In genomic region chr19:29523230-29523582, GRCm38 (mm10) we compare ENCODE assay signal across 8 mouse cellular contexts. TPM values are rescaled to one million over a fixed set of nuclear protein-coding genes. Genes with fewer than 3 reads are reported as not detected.
A peak's percentile ranks its signal among the peaks of the same experiment; 100 is the strongest.
DNase-seq lines count a peak whose midpoint lies in the region; ATAC-seq and TF ChIP-seq lines count a peak whose summit lies in the region.

No protein-coding gene starts in this region.

- no peak for TF ChIP-seq POLR2A in lung, adult 2 months (IDR thresholded peaks at IDR 0.05; ENCODE audit: borderline replicate concordance, extremely low read depth, low read depth, low read length)

- DNase-seq in lung, adult 2 months: no peak
- DNase-seq in lung, adult 18-20 months: no peak
- DNase-seq in embryo, embryonic 11 days: peak; percentile 81
- no peak for DNase-seq in midbrain, postnatal 0 days (ENCODE audit: low spot score)
- DNase-seq in natural killer cell, adult 2 months (ENCODE audit: low spot score in 2 of 2): no peak
- no peak for DNase-seq in cerebellum, postnatal 10 days
- DNase-seq in lung, postnatal 4 days: no peak

- no peaks in the 10 kb centered on the region for H3K9me3 ChIP-seq in hindbrain, embryonic 16.5 days (ENCODE audit: control insufficient read depth, low read length)
- H3K9me3 ChIP-seq in midbrain, postnatal 0 days (ENCODE audit: low read length): no peaks in the 10 kb centered on the region

- under 1% methylated on average over 9 of the region's 9 CpGs for WGBS in lung, adult 2 months
- 0% methylated on average over 9 of the region's 9 CpGs for WGBS in hindbrain, embryonic 16.5 days
- WGBS in midbrain, postnatal 0 days: under 1% methylated on average over 9 of the region's 9 CpGs

- H3K4me2 ChIP-seq in hindbrain, embryonic 16.5 days (ENCODE audit: low read length): peak overlapping the region; percentile 86
- H3K4me2 ChIP-seq in midbrain, postnatal 0 days (ENCODE audit: low read depth, low read length, poor library complexity, severe bottlenecking): peak overlapping the region; percentile 83

- no peaks in the 10 kb centered on the region for H3K36me3 ChIP-seq in hindbrain, embryonic 16.5 days (ENCODE audit: control insufficient read depth, insufficient read depth, low read length)
- no peaks in the 10 kb centered on the region for H3K36me3 ChIP-seq in midbrain, postnatal 0 days (ENCODE audit: insufficient read depth, low read length)

- TF ChIP-seq CTCF in lung, adult 2 months (IDR thresholded peaks at IDR 0.05; ENCODE audit: insufficient read depth, low read length): no peak
- TF ChIP-seq CTCF in midbrain, postnatal 0 days (IDR thresholded peaks at IDR 0.05): no peak

- H3K4me1 ChIP-seq in lung, adult 2 months (ENCODE audit: control insufficient read depth, insufficient read depth, low read length): peaks cover 9% of the 10 kb centered on the region
- peaks cover 14% of the 10 kb centered on the region for H3K4me1 ChIP-seq in hindbrain, embryonic 16.5 days (ENCODE audit: control insufficient read depth, insufficient read depth, low read depth, low read length)
- no peaks in the 10 kb centered on the region; the same call in 1 of the 2 replicates for H3K4me1 ChIP-seq in midbrain, postnatal 0 days (ENCODE audit: insufficient read depth, low read length)

- H3K4me3 ChIP-seq in lung, adult 2 months (replicated peaks; ENCODE audit: extremely low read depth, low read depth, low read length): peak overlapping the region; percentile 100
- H3K4me3 ChIP-seq in hindbrain, embryonic 16.5 days (ENCODE audit: low read length): peak overlapping the region; percentile 93
- H3K4me3 ChIP-seq in midbrain, postnatal 0 days (ENCODE audit: low read depth, low read length): peak overlapping the region; percentile 68

- peak overlapping the region; percentile 94; the same call in 1 of the 2 replicates for H3K27ac ChIP-seq in hindbrain, embryonic 16.5 days (ENCODE audit: low read depth, low read length)
- no peak overlapping the region for H3K27ac ChIP-seq in midbrain, postnatal 0 days (ENCODE audit: low read depth, low read length)

- no peak for ATAC-seq in hindbrain, embryonic 16.5 days
- no peak for ATAC-seq in midbrain, postnatal 0 days (ENCODE audit: low FRiP score)

- peak overlapping the region; percentile 95 for H3K9ac ChIP-seq in hindbrain, embryonic 16.5 days (ENCODE audit: low read depth, low read length)
- peak overlapping the region; percentile 86 for H3K9ac ChIP-seq in midbrain, postnatal 0 days (replicated peaks; ENCODE audit: low read length, poor library complexity, severe bottlenecking)

- H3K27me3 ChIP-seq in hindbrain, embryonic 16.5 days (replicated peaks; ENCODE audit: control insufficient read depth, insufficient read depth, low read length): no peaks in the 10 kb centered on the region
- no peaks in the 10 kb centered on the region for H3K27me3 ChIP-seq in midbrain, postnatal 0 days (ENCODE audit: insufficient read depth, low read length)

RNA-seq across cellular contexts. Expression of gene Ric1, which starts 1.1 kb away (rescaled TPM):
- 12.3 and 19.1 TPM in 2 replicates for polyA plus RNA-seq in lung, adult 2 months (2012; rRNA removed)
- polyA plus RNA-seq in hindbrain, embryonic 16.5 days (2015; fragmentation: Nextera tagmentation; extraction: Ambion mirVana): 10.2 and 10.6 TPM in 2 replicates
- 37.4 and 45.9 TPM in 2 replicates for total RNA-seq in midbrain, postnatal 0 days (2014; rRNA removed)
- polyA plus RNA-seq in midbrain, postnatal 0 days (2015; fragmentation: Nextera tagmentation; extraction: Ambion mirVana): 10.7 and 13.8 TPM in 2 replicates
